Mouse (Mus musculus): ENCODE measurements around the gene Nfe2l2.

GRCm38 (mm10) chr2:75690656-75691055, 13.8 kb downstream of the Nfe2l2 start:
- TF ChIP-seq POLR2A (IDR thresholded peaks at IDR 0.05; ENCODE audit: low read depth, low read length), result no peak
- TF ChIP-seq CTCF (IDR thresholded peaks at IDR 0.05; ENCODE audit: extremely low read depth, insufficient read depth, insufficient read length, insufficient replicate concordance), result no peak
